Mouse (Mus musculus) liver, embryonic 16.5 days (tissue): ENCODE results near the gene Ckap2l. TPM values are rescaled to one million over a fixed set of nuclear protein-coding genes. Genes with fewer than 3 reads are reported as not detected.

Experiments used
- ATAC-seq: fragments of 200-750 bp; cut with Nextera tagmentation; 2 replicates; pipeline ENCODE4 v1.8.0; 2017; ENCODE audit warnings: low read depth, mild to moderate bottlenecking, moderate number of reproducible peaks, moderate library complexity
- H3K27ac ChIP-seq: fragments of 300-500 bp; sonication (generic); 2 replicates; pipeline ENCODE4 v1.5.1; 2014; ENCODE audit warnings: mild to moderate bottlenecking, low read length
- H3K27me3 ChIP-seq: fragments of 300-500 bp; sonication (generic); 2 replicates; pipeline ENCODE4 v1.6.1; 2014; ENCODE audit warnings: low read depth, low read length, mixed read lengths; ENCODE audit not compliant: control insufficient read depth, insufficient read depth
- H3K36me3 ChIP-seq: fragments of 300-500 bp; sonication (generic); 2 replicates; pipeline ENCODE4 v1.6.1; 2014; ENCODE audit warnings: mild to moderate bottlenecking; ENCODE audit not compliant: control insufficient read depth, insufficient read depth
- H3K4me1 ChIP-seq: fragments of 300-500 bp; sonication (generic); 2 replicates; pipeline ENCODE4 v1.6.1; 2014; ENCODE audit warnings: low read depth, low read length, mixed read lengths; ENCODE audit not compliant: control insufficient read depth
- H3K4me2 ChIP-seq: fragments of 300-500 bp; sonication (generic); 2 replicates; pipeline ENCODE4 v1.6.1; 2014; ENCODE audit warnings: low read depth, low read length, mixed read lengths
- H3K4me3 ChIP-seq: fragments of 300-500 bp; sonication (generic); 2 replicates; pipeline ENCODE4 v1.5.1; 2014; ENCODE audit warnings: low read depth, mild to moderate bottlenecking, low read length
- H3K9ac ChIP-seq: fragments of 300-500 bp; sonication (generic); 2 replicates; pipeline ENCODE4 v1.6.1; 2014; ENCODE audit warnings: low read depth, low read length
- H3K9me3 ChIP-seq: fragments of 300-500 bp; sonication (generic); replicated peaks from 2 replicates; pipeline ENCODE4 v1.6.1; 2016; ENCODE audit warnings: low read length; ENCODE audit not compliant: control insufficient read depth
- WGBS: fragments of 180-500 bp; shearing (Covaris S2); extraction: QIAGEN DNeasy Blood & Tissue Kit; methylation state at CpG from one replicate; pipeline ENCODE4 v1.1.7; 2014; ENCODE audit not compliant: insufficient replicate concordance; 5-methylcytosine and 5-hydroxymethylcytosine counted together
- polyA plus RNA-seq: library from polyadenylated mRNA; unstranded; fragments of >200 nt; fragmentation: Nextera tagmentation; extraction: Ambion mirVana; gene quantifications from 2 replicates; pipeline ENCODE4 v1.2.1, GENCODE M21; 2015

Ckap2l gene
- polyA plus RNA-seq, result 24.6 and 27.2 TPM in 2 replicates

DNA sequence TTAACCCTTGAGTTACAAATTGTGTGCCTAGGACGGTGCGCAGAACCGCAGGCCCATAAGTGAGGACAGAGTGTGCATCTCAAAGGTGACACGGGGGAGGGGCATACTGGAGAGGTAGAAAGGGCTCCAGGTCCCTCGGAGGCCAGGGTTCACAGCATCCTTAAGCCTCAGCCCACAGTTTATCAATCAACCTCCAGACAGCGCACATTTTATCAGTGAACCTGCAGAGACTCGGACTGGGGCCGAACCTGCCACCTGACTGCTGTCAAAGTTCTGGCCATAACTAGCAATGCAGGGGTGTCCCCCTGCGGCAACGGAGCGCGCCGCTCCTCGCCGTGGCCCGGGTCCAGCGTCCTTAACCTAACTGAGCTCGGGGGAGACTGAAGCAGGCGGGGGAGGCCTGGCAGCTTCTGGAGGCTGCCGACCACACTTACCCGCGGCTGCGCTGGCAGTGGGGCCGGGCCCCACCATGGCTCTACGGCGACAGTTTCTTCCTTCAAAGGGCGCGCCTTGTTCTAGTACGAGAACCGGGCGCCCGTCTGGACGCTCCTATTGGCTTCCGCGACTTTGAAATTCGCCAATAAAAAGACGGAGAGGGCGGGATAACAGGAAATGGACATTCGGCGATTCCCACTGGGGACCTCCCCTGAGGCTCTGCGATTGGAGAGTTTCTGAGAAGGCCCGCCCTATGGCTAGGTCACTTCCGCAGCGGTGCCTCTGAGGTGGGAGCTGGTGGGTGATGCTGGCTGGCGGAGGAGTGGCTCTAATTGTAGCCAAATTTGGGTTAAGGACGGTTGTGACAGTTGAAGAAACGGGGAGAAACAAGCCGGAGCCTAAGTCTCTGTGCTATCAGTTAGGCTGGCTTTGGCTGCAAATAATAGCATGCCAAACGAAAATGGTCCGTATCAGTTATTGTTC is at the start of gene Ckap2l:
Ckap2l (minus strand) TSS at position 542 of the 918 bp plus-strand sequence.
- Histone ChIP-seq H3K36me3 (peaks cover 6% of the 10 kb centered on the region), H3K4me3 (peak within 1 kb of the TSS; percentile 93), H3K27ac (peak within 1 kb of the TSS; percentile 97), H3K4me1 (peaks cover 17% of the 10 kb centered on the region), H3K4me2 (peak within 1 kb of the TSS; percentile 89), H3K9me3 (no peaks in the 10 kb centered on the region), H3K27me3 (peaks cover 3% of the 10 kb centered on the region; the same call in 1 of the 2 replicates), H3K9ac (peak within 1 kb of the TSS; percentile 96)
- ATAC-seq, result peak; percentile 97
- under 1% methylated on average over 50 of the region's 50 CpGs for WGBS

- 41% methylated on average over 6 of the region's 6 CpGs for WGBS
- Histone ChIP-seq H3K9ac (no peak overlapping the region), H3K4me2 (no peak overlapping the region), H3K4me1 (no peaks in the 10 kb centered on the region), H3K9me3 (no peaks in the 10 kb centered on the region), H3K36me3 (no peaks in the 10 kb centered on the region), H3K27me3 (no peaks in the 10 kb centered on the region), H3K4me3 (no peak overlapping the region), H3K27ac (no peak overlapping the region)
- ATAC-seq, result no peak
Measured at GRCm38 (mm10) chr2:129338138-129338621, 41.2 kb upstream of the Ckap2l start.

GRCm38 (mm10) chr2:129333471-129333870 is 36.5 kb upstream of the Ckap2l start:
- no peak for ATAC-seq
- H3K9ac ChIP-seq, result no peak overlapping the region
- H3K27me3 ChIP-seq, result no peaks in the 10 kb centered on the region
- no peak overlapping the region for H3K4me2 ChIP-seq
- H3K9me3 ChIP-seq, result no peaks in the 10 kb centered on the region
- no peaks in the 10 kb centered on the region; the same call in 1 of the 2 replicates for H3K4me1 ChIP-seq
- 42% methylated on average over 4 of the region's 4 CpGs for WGBS
- H3K36me3 ChIP-seq, result no peaks in the 10 kb centered on the region
- no peak overlapping the region for H3K27ac ChIP-seq
- no peak overlapping the region for H3K4me3 ChIP-seq

DNA sequence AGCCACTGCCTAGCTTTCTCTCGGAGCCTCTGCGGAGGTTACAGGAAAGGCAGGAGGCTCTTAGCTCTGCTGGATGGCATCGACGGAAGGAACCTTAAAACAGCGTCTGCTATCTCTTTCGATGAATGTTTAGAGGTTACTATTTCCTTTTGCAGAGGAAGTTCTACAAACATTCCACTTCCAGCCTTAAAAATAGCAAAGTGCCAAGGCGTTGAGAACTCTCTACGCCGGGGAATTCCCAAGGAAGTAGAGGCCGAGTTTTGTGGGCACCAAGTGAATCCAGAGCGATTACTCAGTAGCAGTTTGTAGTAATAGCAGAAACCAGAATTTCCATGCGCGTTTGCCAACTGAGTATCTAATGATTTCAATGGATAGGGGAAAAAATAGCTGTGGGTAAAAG is 33.5 kb upstream of the Ckap2l start:
- ATAC-seq, result no peak
- WGBS, result 21% methylated on average over 13 of the region's 13 CpGs

DNA sequence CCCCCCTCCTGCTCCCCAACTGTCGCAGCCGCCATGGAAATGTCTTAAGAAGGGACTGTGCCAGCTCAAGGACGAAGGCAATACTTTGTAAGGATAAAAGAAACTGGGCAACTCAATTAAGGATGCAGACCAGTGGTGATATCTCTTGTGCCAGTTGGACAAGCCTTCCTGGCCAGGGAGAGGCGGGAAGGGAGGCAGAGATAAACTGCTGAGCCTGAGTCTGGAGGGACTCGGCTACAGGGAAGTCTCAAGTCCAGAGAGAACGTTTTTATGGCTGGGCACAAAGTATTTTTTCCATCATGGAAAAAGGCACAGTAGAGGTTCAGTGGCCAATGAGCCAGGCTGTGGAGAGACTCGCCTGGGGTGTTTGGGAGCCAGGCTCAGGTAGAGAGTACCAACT is 33.0 kb upstream of the Ckap2l start:
- 29% methylated on average over 7 of the region's 7 CpGs for WGBS
- no peak overlapping the region for H3K4me2 ChIP-seq
- no peak for ATAC-seq

More for the DNA sequence above, 33.5 kb upstream of the Ckap2l start:
- H3K4me2 ChIP-seq, result no peak overlapping the region
- no peaks in the 10 kb centered on the region for H3K27me3 ChIP-seq
- no peak overlapping the region for H3K9ac ChIP-seq
- H3K9me3 ChIP-seq, result no peaks in the 10 kb centered on the region
- H3K4me3 ChIP-seq, result no peak overlapping the region
- H3K36me3 ChIP-seq, result no peaks in the 10 kb centered on the region
- H3K27ac ChIP-seq, result no peak overlapping the region
- no peaks in the 10 kb centered on the region; the same call in 1 of the 2 replicates for H3K4me1 ChIP-seq

GRCm38 (mm10) chr2:129328238-129328637 is 31.2 kb upstream of the Ckap2l start:
- H3K27me3 ChIP-seq, result no peaks in the 10 kb centered on the region
- H3K4me2 ChIP-seq, result no peak overlapping the region
- no peaks in the 10 kb centered on the region; the same call in 1 of the 2 replicates for H3K4me1 ChIP-seq
- H3K27ac ChIP-seq, result no peak overlapping the region
- no peak overlapping the region for H3K4me3 ChIP-seq
- no peaks in the 10 kb centered on the region for H3K36me3 ChIP-seq
- no peaks in the 10 kb centered on the region for H3K9me3 ChIP-seq
- no peak overlapping the region for H3K9ac ChIP-seq
- WGBS, result 53% methylated on average over 4 of the region's 4 CpGs
- no peak for ATAC-seq

More for the DNA sequence above, 33.0 kb upstream of the Ckap2l start:
- H3K9me3 ChIP-seq, result no peaks in the 10 kb centered on the region
- no peak overlapping the region for H3K9ac ChIP-seq
- H3K4me1 ChIP-seq, result no peaks in the 10 kb centered on the region; the same call in 1 of the 2 replicates
- no peak overlapping the region for H3K4me3 ChIP-seq
- peak overlapping the region; percentile 43 for H3K27ac ChIP-seq
- H3K27me3 ChIP-seq, result no peaks in the 10 kb centered on the region
- H3K36me3 ChIP-seq, result no peaks in the 10 kb centered on the region

DNA sequence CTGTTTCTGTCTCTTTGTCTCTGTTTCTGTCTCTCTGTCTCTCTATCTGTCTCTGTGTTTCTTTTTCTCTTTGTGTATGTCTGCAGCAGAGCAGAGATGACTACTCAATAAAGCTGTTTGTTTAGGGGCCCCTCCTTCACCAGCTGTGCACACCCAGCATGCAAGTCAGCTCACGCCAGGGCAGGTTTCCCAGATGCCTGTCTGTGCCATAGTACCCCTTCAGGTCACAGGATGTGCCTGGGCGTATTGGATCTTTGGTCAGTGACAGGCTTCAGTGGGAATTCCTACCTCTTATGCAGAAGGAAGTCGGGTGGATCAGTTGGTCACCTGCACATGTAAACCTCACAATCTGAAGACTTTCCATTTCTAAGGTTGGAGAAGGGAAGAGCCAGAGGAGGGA is 27.2 kb upstream of the Ckap2l start:
- no peaks in the 10 kb centered on the region for H3K4me1 ChIP-seq
- no peak overlapping the region for H3K27ac ChIP-seq
- no peaks in the 10 kb centered on the region for H3K27me3 ChIP-seq
- no peak for ATAC-seq
- 54% methylated on average over 3 of the region's 3 CpGs for WGBS
- no peak overlapping the region for H3K9ac ChIP-seq
- no peaks in the 10 kb centered on the region for H3K36me3 ChIP-seq
- H3K9me3 ChIP-seq, result no peaks in the 10 kb centered on the region
- H3K4me3 ChIP-seq, result no peak overlapping the region
- no peak overlapping the region for H3K4me2 ChIP-seq

DNA sequence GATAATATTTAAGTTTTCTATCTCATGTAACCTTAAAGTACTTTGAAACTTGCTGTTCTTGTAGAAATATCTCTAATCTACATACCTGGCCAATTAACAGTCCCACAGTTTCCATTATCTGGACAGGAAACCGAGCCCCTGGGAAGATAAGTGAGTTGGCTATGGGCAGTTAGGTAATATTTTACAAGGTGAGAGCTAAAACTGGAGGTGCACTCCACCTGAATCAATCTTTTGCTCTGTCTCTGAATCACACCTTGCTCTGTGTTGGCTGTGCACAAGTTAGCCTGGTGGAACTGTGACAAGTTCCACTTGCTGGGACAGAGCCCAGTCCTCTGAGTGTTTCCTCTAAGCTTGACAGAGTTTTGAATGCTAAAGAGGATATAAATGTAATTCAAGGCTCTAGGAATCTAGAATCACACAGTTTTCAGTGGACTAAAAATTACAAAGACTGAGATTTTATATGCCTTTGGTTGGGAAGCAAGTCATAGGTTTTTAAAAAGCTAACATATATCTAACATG is 25.2 kb upstream of the Ckap2l start:
- no peak for ATAC-seq
- H3K27me3 ChIP-seq, result no peaks in the 10 kb centered on the region
- no peak overlapping the region for H3K27ac ChIP-seq
- no peaks in the 10 kb centered on the region for H3K36me3 ChIP-seq
- H3K4me3 ChIP-seq, result no peak overlapping the region
- no peak overlapping the region for H3K9ac ChIP-seq
- WGBS, result 25% methylated on average over 1 of the region's 1 CpGs
- no peaks in the 10 kb centered on the region for H3K4me1 ChIP-seq
- no peaks in the 10 kb centered on the region for H3K9me3 ChIP-seq
- H3K4me2 ChIP-seq, result no peak overlapping the region
